ENCODE assay signal across 19 mouse cellular contexts in the genomic region with DNA sequence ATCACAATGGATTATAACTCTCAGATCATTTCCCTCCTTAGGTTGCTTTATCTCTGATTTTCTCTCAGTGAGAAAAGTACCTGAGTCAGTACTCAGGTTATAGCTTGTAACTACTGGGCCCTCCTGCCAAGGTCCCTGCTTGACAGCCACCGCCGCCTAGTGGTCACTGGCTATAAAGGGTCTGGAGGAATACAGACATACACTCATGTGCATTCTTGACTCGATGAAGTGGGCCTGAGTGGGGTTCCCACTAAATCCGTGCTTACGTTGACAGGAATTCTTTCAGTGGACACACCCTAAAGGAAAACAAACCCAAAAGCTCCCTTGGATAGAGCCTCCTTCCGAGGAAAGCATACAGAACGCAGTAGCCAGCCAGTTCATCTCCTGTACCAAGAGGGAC. TPM values are rescaled to one million over a fixed set of nuclear protein-coding genes. Genes with fewer than 3 reads are reported as not detected.
DNase-seq lines count a peak whose midpoint lies in the region; ATAC-seq and TF ChIP-seq lines count a peak whose summit lies in the region.
"Had no signal": no experiment of that assay in that cellular context is flagged by ENCODE, and none has a peak within 500 bp of the region (broad histone marks: within the 10 kb centered on the region; RNA-seq: fewer than 3 reads in every experiment).

No protein-coding gene starts in this region.

- no peak overlapping the region for H3K9ac ChIP-seq in liver, postnatal 0 days (replicated peaks)
- H3K9ac ChIP-seq in liver, embryonic 11.5 days (ENCODE audit: low read depth, low read length): no peak overlapping the region
- no peak overlapping the region for H3K9ac ChIP-seq in ES-Bruce4 (ENCODE audit: low read depth, poor library complexity, severe bottlenecking)
- no peak overlapping the region for H3K9ac ChIP-seq in heart, adult 2 months (ENCODE audit: low read depth, low read length)
- H3K9ac ChIP-seq: embryonic facial prominence, embryonic 13.5 days; heart, embryonic 12.5 days had no signal

- H3K79me2 ChIP-seq in heart, adult 2 months (replicated peaks; ENCODE audit: control insufficient read depth, insufficient read depth, low read length): no peaks in the 10 kb centered on the region

- no peak overlapping the region for H3K27ac ChIP-seq in liver, postnatal 0 days (ENCODE audit: low read depth)
- H3K27ac ChIP-seq in liver, embryonic 11.5 days (ENCODE audit: low read depth, low read length): no peak overlapping the region
- no peak overlapping the region for H3K27ac ChIP-seq in ES-Bruce4 (ENCODE audit: insufficient read depth, low read length)
- H3K27ac ChIP-seq in heart, adult 2 months: no peak overlapping the region
- H3K27ac ChIP-seq: embryonic facial prominence, embryonic 13.5 days; hindbrain, embryonic 10.5 days had no signal

- no peak for ATAC-seq in liver, postnatal 0 days
- no peak for ATAC-seq in liver, embryonic 11.5 days (replicated peaks; ENCODE audit: low FRiP score)
- ATAC-seq: Patski had no signal

- no peak for TF ChIP-seq EP300 in liver, postnatal 0 days (IDR thresholded peaks at IDR 0.05; ENCODE audit: low read depth)
- TF ChIP-seq EP300 in ES-Bruce4 (IDR thresholded peaks at IDR 0.05; ENCODE audit: insufficient read depth, low read depth, low read length): no peak
- TF ChIP-seq EP300 in heart, adult 2 months (IDR thresholded peaks at IDR 0.05; ENCODE audit: insufficient read depth, low read depth, low read length): no peak

- no peak for DNase-seq in liver, postnatal 0 days
- DNase-seq in liver, embryonic 11.5 days (ENCODE audit: low spot score): no peak
- peak; percentile 73 for DNase-seq in R1 (ENCODE audit: low read depth, low spot score)
- peak; percentile 54 for DNase-seq in lung, postnatal 36 days
- no peak for DNase-seq in embryo, embryonic 9.5 days (ENCODE audit: extremely low spot score)
- DNase-seq in heart, adult 2 months: no peak
- DNase-seq: cerebellum, adult 18-20 months; gastrocnemius, postnatal 25 days; kidney, postnatal 14 days; liver had no signal

- H3K36me3 ChIP-seq in liver, postnatal 0 days (replicated peaks; ENCODE audit: insufficient read depth, low read length): no peaks in the 10 kb centered on the region
- H3K36me3 ChIP-seq in liver, embryonic 11.5 days (ENCODE audit: control insufficient read depth, insufficient read depth, low read length): no peaks in the 10 kb centered on the region
- H3K36me3 ChIP-seq in ES-Bruce4 (ENCODE audit: control insufficient read depth, insufficient read depth, low read length, poor library complexity, severe bottlenecking): no peaks in the 10 kb centered on the region
- H3K36me3 ChIP-seq in heart, adult 2 months (ENCODE audit: control insufficient read depth, insufficient read depth, low read length): no peaks in the 10 kb centered on the region
- H3K36me3 ChIP-seq: embryonic facial prominence, embryonic 13.5 days; heart, embryonic 12.5 days; hindbrain, embryonic 10.5 days had no signal

- no peak overlapping the region for H3K4me2 ChIP-seq in liver, postnatal 0 days (ENCODE audit: low read depth, low read length)
- no peak overlapping the region for H3K4me2 ChIP-seq in liver, embryonic 11.5 days
- H3K4me2 ChIP-seq: embryonic facial prominence, embryonic 13.5 days; heart, embryonic 12.5 days had no signal

- no peak for TF ChIP-seq POLR2A in ES-Bruce4 (IDR thresholded peaks at IDR 0.05; ENCODE audit: insufficient read depth, low read length)
- TF ChIP-seq POLR2A in heart, adult 2 months (IDR thresholded peaks at IDR 0.05; ENCODE audit: insufficient read depth, low read depth, low read length): no peak

- TF ChIP-seq CTCF in liver, postnatal 0 days (IDR thresholded peaks at IDR 0.05; ENCODE audit: low read depth): peak; percentile 38
- TF ChIP-seq CTCF in ES-Bruce4 (IDR thresholded peaks at IDR 0.05; ENCODE audit: low read depth, low read length): peak; percentile 58
- TF ChIP-seq CTCF in heart, adult 2 months (IDR thresholded peaks at IDR 0.05): no peak; the same call in 1 of the 2 replicates

- 85% methylated on average over 7 of the region's 7 CpGs for WGBS in liver, postnatal 0 days (ENCODE audit: insufficient replicate concordance)
- 83% methylated on average over 7 of the region's 7 CpGs for WGBS in liver, embryonic 11.5 days
- WGBS in heart, adult 2 months: 81% methylated on average over 7 of the region's 7 CpGs

- H3K4me1 ChIP-seq in liver, postnatal 0 days (ENCODE audit: insufficient read depth): no peaks in the 10 kb centered on the region
- peaks cover 4% of the 10 kb centered on the region; the same call in 1 of the 2 replicates for H3K4me1 ChIP-seq in liver, embryonic 11.5 days (replicated peaks; ENCODE audit: control insufficient read depth, insufficient read depth, low read length)
- H3K4me1 ChIP-seq in ES-Bruce4 (ENCODE audit: control insufficient read depth, insufficient read depth, low read length): no peaks in the 10 kb centered on the region
- H3K4me1 ChIP-seq in heart, adult 2 months (ENCODE audit: control insufficient read depth, insufficient read depth, low read length): no peaks in the 10 kb centered on the region
- H3K4me1 ChIP-seq: heart, embryonic 12.5 days had no signal

- H3K4me3 ChIP-seq in liver, postnatal 0 days (ENCODE audit: low read depth, low read length): no peak overlapping the region
- no peak overlapping the region for H3K4me3 ChIP-seq in liver, embryonic 11.5 days (ENCODE audit: low read depth, low read length)
- no peak overlapping the region for H3K4me3 ChIP-seq in ES-Bruce4 (ENCODE audit: low read depth, low read length)
- no peak overlapping the region for H3K4me3 ChIP-seq in heart, adult 2 months
- H3K4me3 ChIP-seq: embryonic facial prominence, embryonic 13.5 days; heart, embryonic 12.5 days; hindbrain, embryonic 10.5 days had no signal

- H3K27me3 ChIP-seq in liver, postnatal 0 days (ENCODE audit: insufficient read depth, low read length): no peaks in the 10 kb centered on the region
- no peaks in the 10 kb centered on the region for H3K27me3 ChIP-seq in liver, embryonic 11.5 days (replicated peaks; ENCODE audit: control insufficient read depth, insufficient read depth, low read length)
- no peaks in the 10 kb centered on the region for H3K27me3 ChIP-seq in ES-Bruce4 (ENCODE audit: control insufficient read depth, insufficient read depth, low read length, poor library complexity, severe bottlenecking)
- no peaks in the 10 kb centered on the region for H3K27me3 ChIP-seq in heart, adult 2 months (ENCODE audit: control insufficient read depth, insufficient read depth, low read length)
- H3K27me3 ChIP-seq: embryonic facial prominence, embryonic 13.5 days; heart, embryonic 12.5 days; Patski had no signal

- no peaks in the 10 kb centered on the region for H3K9me3 ChIP-seq in liver, postnatal 0 days (ENCODE audit: low read length)
- no peaks in the 10 kb centered on the region for H3K9me3 ChIP-seq in liver, embryonic 11.5 days (ENCODE audit: control insufficient read depth, low read length)
- no peaks in the 10 kb centered on the region for H3K9me3 ChIP-seq in ES-Bruce4 (replicated peaks; ENCODE audit: control insufficient read depth, insufficient read depth, low read length, poor library complexity, severe bottlenecking)
- H3K9me3 ChIP-seq: embryonic facial prominence, embryonic 13.5 days; heart, embryonic 12.5 days; hindbrain, embryonic 10.5 days had no signal

- intact Hi-C loops in heart, adult 2 months (cut with DNase I): no loop called here

RNA-seq across cellular contexts. Expression of a gene that starts 17.1 kb away (rescaled TPM):
- not detected in 2 replicates for polyA plus RNA-seq in liver, postnatal 0 days (2015; fragmentation: Nextera tagmentation; extraction: Ambion mirVana)
- polyA plus RNA-seq in liver, embryonic 11.5 days (2014; fragmentation: Nextera tagmentation; extraction: Ambion mirVana): 0.48 and 0.62 TPM in 2 replicates
- 3.2 and 4.7 TPM in 2 replicates for polyA plus RNA-seq in ES-Bruce4 (2011; ENCODE audit: insufficient read depth, insufficient read length, low read depth, missing spikeins)
- not detected for total RNA-seq in heart, adult 2 months (2021)
- polyA plus RNA-seq in heart, adult 2 months (2012; rRNA removed): not detected in 2 replicates
- total RNA-seq: common myeloid progenitor, adult 5-6 weeks; gastrocnemius, postnatal 25 days; left cerebral cortex, postnatal 25 days; megakaryocyte, adult 5-6 weeks had no signal
- polyA plus RNA-seq: small intestine, adult 2 months had no signal

RNA-seq across cellular contexts. Expression of a gene that starts 45.0 kb away (rescaled TPM):
- 0.11 and 0.21 TPM in 2 replicates for polyA plus RNA-seq in liver, postnatal 0 days (2015; fragmentation: Nextera tagmentation; extraction: Ambion mirVana)
- 0.75 and 1.2 TPM in 2 replicates for polyA plus RNA-seq in liver, embryonic 11.5 days (2014; fragmentation: Nextera tagmentation; extraction: Ambion mirVana)
- 0.30 and 0.91 TPM in 2 replicates for polyA plus RNA-seq in ES-Bruce4 (2011; ENCODE audit: insufficient read depth, insufficient read length, low read depth, missing spikeins)
- total RNA-seq in heart, adult 2 months (2021): 10 to 100 TPM; 12.3 to 12.5 TPM
- 6.7 and 10.9 TPM in 2 replicates for polyA plus RNA-seq in heart, adult 2 months (2012; rRNA removed)
- total RNA-seq: common myeloid progenitor, adult 5-6 weeks; megakaryocyte, adult 5-6 weeks had no signal

Comparison
In these comparisons a context has a peak if more than half of its experiments do, and no peak if none do; other contexts are left out.
1. DNase-seq: peak in R1 (single experiment) and lung, postnatal 36 days (single experiment); none in liver, postnatal 0 days (single experiment), liver, embryonic 11.5 days (single experiment), embryo, embryonic 9.5 days (single experiment) and heart, adult 2 months (0 of 2).